Mouse (Mus musculus) bone marrow macrophage, adult 2 months (primary cell): ENCODE data around the gene Tmem86b. TPM values are rescaled to one million over a fixed set of nuclear protein-coding genes. Genes with fewer than 3 reads are reported as not detected.

ENCODE experiments used
- H3K27ac ChIP-seq: 2 replicates; pipeline ENCODE4 v1.5.1; 2012; ENCODE audit warnings: low read depth, low read length; ENCODE audit not compliant: insufficient read depth
- H3K4me1 ChIP-seq: 2 replicates; pipeline ENCODE4 v1.6.1; 2012; ENCODE audit warnings: low read length; ENCODE audit not compliant: control insufficient read depth, insufficient read depth
- H3K4me3 ChIP-seq: 2 replicates; pipeline ENCODE4 v1.5.1; 2012; ENCODE audit warnings: mild to moderate bottlenecking, low read length, moderate library complexity; ENCODE audit not compliant: insufficient read depth
- CTCF ChIP-seq: IDR thresholded peaks from 2 replicates; pipeline ENCODE4 v1.5.1; 2012; ENCODE audit warnings: low read depth, mild to moderate bottlenecking, low read length, moderate library complexity
- POLR2A ChIP-seq: IDR thresholded peaks from 2 replicates; pipeline ENCODE4 v1.6.1; 2012; ENCODE audit warnings: mild to moderate bottlenecking, low read depth, low read length, borderline replicate concordance
- polyA plus RNA-seq: library from polyadenylated mRNA; stranded (reverse); fragments of >200 nt; gene quantifications from 2 replicates; pipeline ENCODE4 v1.2.4, GENCODE M21; 2012; ENCODE audit not compliant: missing spikeins, insufficient read depth, insufficient read length

The Tmem86b gene
- 10.9 and 14.8 TPM in 2 replicates for polyA plus RNA-seq

DNA sequence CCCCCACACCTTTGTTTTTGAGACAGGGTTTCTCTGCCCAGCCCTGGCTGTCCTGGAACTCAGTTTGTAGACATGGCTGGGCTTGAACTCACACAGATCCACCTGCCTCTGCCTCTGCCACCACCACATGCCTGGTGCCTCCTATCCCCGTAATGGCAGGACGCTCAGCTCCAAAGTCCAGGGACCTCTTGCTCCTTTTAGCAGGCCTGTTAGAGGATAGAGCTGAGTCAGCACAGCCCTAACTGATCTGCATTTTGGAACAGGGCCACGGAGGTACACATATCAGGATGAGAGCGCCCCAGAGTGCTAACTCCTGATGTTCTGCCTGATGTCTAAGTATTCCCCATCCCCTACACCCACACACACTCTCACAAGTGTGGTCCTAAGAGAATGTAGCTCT lies at the start of gene Tmem86b:
Tmem86b (minus strand) TSS at position 392 of the 400 bp plus-strand sequence.
- H3K4me1 ChIP-seq, result no peaks in the 10 kb centered on the region
- H3K4me3 ChIP-seq, result no peak within 1 kb of the TSS
- no peak for TF ChIP-seq CTCF
- no peak for TF ChIP-seq POLR2A
- no peak within 1 kb of the TSS for H3K27ac ChIP-seq

- no peak overlapping the region for H3K4me3 ChIP-seq
- H3K4me1 ChIP-seq, result no peaks in the 10 kb centered on the region
- H3K27ac ChIP-seq, result no peak overlapping the region
- TF ChIP-seq POLR2A, result no peak
- TF ChIP-seq CTCF, result no peak
These were observed 44.0 kb upstream of the Tmem86b start for GRCm38 (mm10) chr7:4675200-4675599.

DNA sequence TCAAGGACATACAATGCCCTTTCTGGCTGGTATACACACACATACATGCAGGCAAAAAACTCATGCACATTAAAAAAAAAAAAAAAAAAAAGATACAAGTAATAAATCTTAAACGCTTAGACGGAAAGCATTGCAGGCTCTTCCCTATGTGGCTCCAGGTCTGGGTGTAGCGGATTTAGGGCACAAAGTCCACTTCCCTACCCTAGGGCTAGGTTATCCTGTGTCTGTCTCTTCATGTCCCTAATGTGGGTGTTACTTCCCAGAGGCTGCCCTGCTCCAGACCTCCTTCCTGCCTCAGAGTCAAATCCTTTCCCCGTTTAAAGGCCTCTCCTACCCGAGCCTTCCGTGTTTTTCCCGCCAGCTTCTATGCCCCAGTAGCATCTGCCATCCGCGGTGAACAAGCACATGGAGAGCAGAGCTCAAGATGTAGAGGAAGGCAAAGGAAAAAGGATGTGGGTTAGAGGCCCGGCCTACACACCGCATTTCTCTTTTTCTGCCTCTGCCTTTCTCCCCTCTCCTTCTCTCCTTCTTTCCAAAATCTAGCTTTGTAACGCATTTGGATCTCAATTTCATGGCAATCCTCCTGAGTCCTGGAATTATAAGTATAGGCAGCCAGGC lies 43.0 kb upstream of the Tmem86b start:
- H3K4me3 ChIP-seq, result no peak overlapping the region
- no peaks in the 10 kb centered on the region for H3K4me1 ChIP-seq
- TF ChIP-seq POLR2A (no peak), CTCF (no peak)
- no peak overlapping the region for H3K27ac ChIP-seq

GRCm38 (mm10) chr7:4671956-4672355 lies 40.7 kb upstream of the Tmem86b start:
- TF ChIP-seq POLR2A, result no peak
- TF ChIP-seq CTCF, result no peak
- H3K4me3 ChIP-seq, result no peak overlapping the region

DNA sequence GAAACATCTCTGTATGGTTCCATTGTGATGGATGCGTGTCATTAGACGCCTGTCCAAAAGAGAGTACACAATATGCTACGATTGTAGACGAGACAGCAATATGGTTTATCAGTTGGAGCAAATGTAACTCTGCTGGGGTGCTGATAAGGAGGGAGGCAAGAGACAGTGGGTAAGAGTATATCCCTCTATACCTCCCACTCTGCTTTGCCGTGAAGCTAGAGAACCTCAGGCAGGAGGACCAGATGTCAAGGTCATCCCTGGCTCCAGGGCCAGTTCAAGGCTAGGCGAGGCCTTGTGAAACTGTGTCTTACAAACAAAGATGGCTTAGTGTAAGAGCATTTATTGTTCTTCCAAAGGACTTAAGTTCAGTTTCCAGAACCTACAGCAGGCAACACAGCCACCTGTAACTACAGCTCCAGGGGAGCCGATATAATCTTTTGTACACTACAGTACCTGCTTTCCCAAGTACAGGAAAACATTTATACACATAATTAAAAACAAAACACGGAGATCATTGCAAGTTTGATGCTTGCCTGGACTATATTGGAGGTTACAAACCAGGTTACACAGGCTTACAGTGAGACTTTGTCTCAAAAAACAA lies 39.5 kb upstream of the Tmem86b start:
- Histone ChIP-seq H3K4me1 (no peaks in the 10 kb centered on the region), H3K27ac (no peak overlapping the region), H3K4me3 (no peak overlapping the region)
- TF ChIP-seq POLR2A (no peak), CTCF (no peak)

More at GRCm38 (mm10) chr7:4671956-4672355, 40.7 kb upstream of the Tmem86b start:
- Histone ChIP-seq H3K4me1 (no peaks in the 10 kb centered on the region), H3K27ac (no peak overlapping the region)

GRCm38 (mm10) chr7:4669156-4669555 lies 37.9 kb upstream of the Tmem86b start:
- H3K27ac ChIP-seq, result no peak overlapping the region
- TF ChIP-seq CTCF (no peak), POLR2A (no peak)
- H3K4me1 ChIP-seq, result no peaks in the 10 kb centered on the region
- no peak overlapping the region for H3K4me3 ChIP-seq

- Histone ChIP-seq H3K4me1 (no peaks in the 10 kb centered on the region), H3K4me3 (no peak overlapping the region), H3K27ac (no peak overlapping the region)
- TF ChIP-seq CTCF (no peak), POLR2A (no peak)
These were observed 37.3 kb upstream of the Tmem86b start for GRCm38 (mm10) chr7:4668506-4668905.

GRCm38 (mm10) chr7:4666871-4667270 lies 35.6 kb upstream of the Tmem86b start:
- no peak for TF ChIP-seq POLR2A
- TF ChIP-seq CTCF, result no peak
- H3K27ac ChIP-seq, result no peak overlapping the region
- H3K4me3 ChIP-seq, result no peak overlapping the region
- no peaks in the 10 kb centered on the region for H3K4me1 ChIP-seq

DNA sequence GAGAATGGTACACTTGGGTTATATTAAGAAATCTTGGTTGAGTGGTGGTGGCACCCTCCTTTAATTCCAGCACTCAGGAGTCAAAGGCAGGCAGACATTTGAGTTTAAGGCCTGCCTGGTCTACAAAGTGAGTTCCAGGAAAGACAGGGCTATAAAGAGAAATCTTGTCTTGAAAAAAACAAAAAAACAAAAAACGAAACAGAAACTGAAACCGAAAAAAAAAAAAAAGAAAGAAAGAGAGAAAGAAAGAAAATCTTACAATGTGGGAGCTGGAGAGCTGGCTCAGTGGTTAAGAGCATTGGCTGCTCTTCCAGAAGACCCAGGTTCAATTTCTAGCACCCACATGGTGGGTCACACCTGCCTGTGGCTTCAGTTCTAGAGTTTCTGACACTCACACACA lies 32.5 kb upstream of the Tmem86b start:
- TF ChIP-seq CTCF (no peak), POLR2A (no peak)
- H3K27ac ChIP-seq, result no peak overlapping the region
- H3K4me3 ChIP-seq, result no peak overlapping the region
- H3K4me1 ChIP-seq, result peaks cover 3% of the 10 kb centered on the region; the same call in 1 of the 2 replicates

DNA sequence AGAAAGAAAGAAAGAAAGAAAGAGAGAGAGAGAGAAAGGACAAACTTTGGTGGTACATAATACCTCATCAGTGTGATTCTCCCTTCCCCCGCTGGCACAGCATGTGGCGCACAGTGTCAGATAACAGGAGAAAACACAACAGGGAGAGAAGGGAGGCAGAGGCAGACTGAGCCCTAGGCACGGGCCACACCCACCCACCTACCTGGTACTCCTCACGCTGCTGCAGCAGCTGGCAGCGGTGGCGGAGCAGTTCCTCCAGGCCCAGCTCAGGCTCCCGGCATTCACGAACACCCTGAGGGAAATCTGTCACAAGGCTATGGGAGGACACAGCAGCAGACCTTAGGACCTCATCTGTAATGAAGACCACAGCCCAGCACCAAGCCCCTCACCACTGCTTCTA lies 32.0 kb upstream of the Tmem86b start:
- H3K27ac ChIP-seq, result no peak overlapping the region

More for the DNA sequence above, 32.0 kb upstream of the Tmem86b start:
- peaks cover 3% of the 10 kb centered on the region; the same call in 1 of the 2 replicates for H3K4me1 ChIP-seq
- no peak overlapping the region for H3K4me3 ChIP-seq
- TF ChIP-seq CTCF (no peak), POLR2A (no peak)
